Mouse (Mus musculus): ENCODE measurements around the gene Kcnk15. TPM values are rescaled to one million over a fixed set of nuclear protein-coding genes. Genes with fewer than 3 reads are reported as not detected.

Gene Kcnk15
- polyA plus RNA-seq, 1 experiment from 2014 or later: not detected

DNA sequence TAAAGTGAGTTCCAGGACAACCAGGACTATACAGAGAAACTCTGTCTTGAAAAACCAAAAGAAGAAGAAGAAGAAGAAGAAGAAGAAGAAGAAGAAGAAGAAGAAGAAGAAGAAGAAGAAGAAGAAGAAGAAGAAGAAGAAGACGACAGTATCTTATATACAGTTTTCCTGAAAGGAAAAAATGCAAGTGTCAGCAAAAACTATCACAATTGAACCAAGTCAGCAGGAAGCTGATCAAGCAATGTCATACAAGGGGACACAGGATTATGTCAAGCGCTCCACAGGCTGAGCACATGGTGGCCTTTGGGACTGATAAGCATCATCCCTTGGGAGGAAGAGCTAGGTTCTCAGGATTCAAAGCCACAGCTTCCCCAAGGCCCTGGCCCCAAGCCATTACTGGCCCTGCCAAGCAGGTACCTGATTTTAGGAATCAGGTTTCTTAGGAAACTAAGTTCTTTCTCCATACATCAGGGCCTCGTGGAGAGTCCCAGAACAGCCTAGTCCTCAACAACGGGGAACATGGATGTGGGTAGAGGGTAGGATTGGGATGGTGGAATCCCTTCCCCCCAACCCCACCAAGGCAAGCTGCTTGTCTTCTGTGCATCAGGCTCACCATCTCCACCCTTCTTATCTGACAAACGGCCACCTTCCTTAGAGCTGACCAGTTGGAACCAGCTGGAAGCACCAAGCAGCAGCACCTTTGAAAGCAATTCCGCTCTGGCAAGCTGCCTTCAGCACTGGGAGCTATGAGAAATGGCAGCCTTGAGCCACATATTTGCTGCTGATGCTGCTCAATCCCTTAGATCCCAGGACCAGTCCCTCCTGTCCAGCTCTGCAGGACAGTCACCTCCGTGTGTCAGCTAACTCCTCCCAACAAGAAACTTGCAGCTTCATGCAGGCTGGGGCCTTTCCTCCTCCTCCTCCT lies 40.3 kb downstream of the Kcnk15 start:
- no peak overlapping the region for H3K4me3 ChIP-seq (ENCODE audit: low read depth, low read length)
- H3K9ac ChIP-seq (ENCODE audit: low read length): no peak overlapping the region
- no peaks in the 10 kb centered on the region for H3K36me3 ChIP-seq (ENCODE audit: control insufficient read depth, insufficient read depth, low read length)
- no peaks in the 10 kb centered on the region for H3K27me3 ChIP-seq (ENCODE audit: control insufficient read depth, insufficient read depth, low read length)
- no peak for ATAC-seq (ENCODE audit: low FRiP score, low TSS enrichment)
- DNase-seq (ENCODE audit: low spot score): no peak
- H3K27ac ChIP-seq (replicated peaks): no peak overlapping the region
- TF ChIP-seq CTCF (IDR thresholded peaks at IDR 0.05; ENCODE audit: low read depth) (no peak), EP300 (optimal IDR thresholded peaks at IDR 0.05) (no peak)
- H3K9me3 ChIP-seq (ENCODE audit: control insufficient read depth, low read length): no peaks in the 10 kb centered on the region
- WGBS: 55% methylated on average over 7 of the region's 7 CpGs
- no peaks in the 10 kb centered on the region for H3K4me1 ChIP-seq (replicated peaks; ENCODE audit: control insufficient read depth, insufficient read depth)
- no peak overlapping the region for H3K4me2 ChIP-seq (replicated peaks; ENCODE audit: low read depth)

DNA sequence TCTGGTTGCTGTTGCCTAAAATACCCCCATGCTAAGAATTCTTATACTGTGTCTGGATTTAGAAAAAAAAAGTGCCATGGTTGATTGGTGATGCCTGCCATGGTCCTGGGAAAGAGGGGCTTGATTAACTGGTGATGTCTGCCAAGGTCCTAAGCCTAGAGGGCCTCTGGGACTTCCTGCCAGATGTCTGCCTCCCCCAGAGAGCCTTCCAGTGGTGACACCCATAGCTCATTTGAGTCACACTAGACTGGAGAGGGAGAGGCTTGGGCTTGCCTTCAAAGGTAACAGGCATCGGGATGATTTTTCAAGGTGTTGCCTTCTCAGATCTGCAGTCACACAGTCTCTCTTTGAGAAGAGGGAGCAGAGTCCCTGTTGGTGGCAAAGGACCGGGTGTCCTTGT lies 41.7 kb downstream of the Kcnk15 start:
- H3K9me3 ChIP-seq (ENCODE audit: control insufficient read depth, low read length): no peaks in the 10 kb centered on the region
- H3K4me2 ChIP-seq (replicated peaks; ENCODE audit: low read depth): no peak overlapping the region
- no peak overlapping the region for H3K4me3 ChIP-seq (ENCODE audit: low read depth, low read length)
- no peaks in the 10 kb centered on the region for H3K27me3 ChIP-seq (ENCODE audit: control insufficient read depth, insufficient read depth, low read length)
- no peaks in the 10 kb centered on the region for H3K36me3 ChIP-seq (ENCODE audit: control insufficient read depth, insufficient read depth, low read length)
- TF ChIP-seq EP300 (optimal IDR thresholded peaks at IDR 0.05): no peak
- no peak for TF ChIP-seq CTCF (IDR thresholded peaks at IDR 0.05; ENCODE audit: low read depth)
- 47% methylated on average over 2 of the region's 2 CpGs for WGBS
- DNase-seq (ENCODE audit: low spot score): no peak
- no peak overlapping the region for H3K27ac ChIP-seq (replicated peaks)
- no peak for ATAC-seq (ENCODE audit: low FRiP score, low TSS enrichment)
- no peak overlapping the region for H3K9ac ChIP-seq (ENCODE audit: low read length)
- no peaks in the 10 kb centered on the region for H3K4me1 ChIP-seq (replicated peaks; ENCODE audit: control insufficient read depth, insufficient read depth)

DNA sequence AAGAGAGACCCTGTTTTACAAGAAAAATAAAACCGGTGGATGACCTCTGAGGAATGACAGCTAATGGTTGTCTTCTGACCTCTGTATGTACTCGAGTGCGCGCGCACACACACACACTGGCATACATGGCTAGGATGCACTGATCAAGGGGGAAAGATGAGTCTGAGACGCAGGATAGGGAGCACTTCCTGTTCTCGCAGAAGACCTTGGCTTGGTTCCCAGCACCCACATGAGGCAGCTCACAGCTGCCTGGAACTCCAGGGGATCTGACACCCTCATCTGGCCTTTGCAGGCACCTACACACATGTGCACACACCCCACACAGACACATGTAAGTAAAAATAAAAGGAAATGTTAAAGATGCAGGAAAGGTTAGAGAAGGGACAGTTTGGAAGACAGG lies 43.6 kb downstream of the Kcnk15 start:
- no peaks in the 10 kb centered on the region for H3K9me3 ChIP-seq (ENCODE audit: control insufficient read depth, low read length)

DNA sequence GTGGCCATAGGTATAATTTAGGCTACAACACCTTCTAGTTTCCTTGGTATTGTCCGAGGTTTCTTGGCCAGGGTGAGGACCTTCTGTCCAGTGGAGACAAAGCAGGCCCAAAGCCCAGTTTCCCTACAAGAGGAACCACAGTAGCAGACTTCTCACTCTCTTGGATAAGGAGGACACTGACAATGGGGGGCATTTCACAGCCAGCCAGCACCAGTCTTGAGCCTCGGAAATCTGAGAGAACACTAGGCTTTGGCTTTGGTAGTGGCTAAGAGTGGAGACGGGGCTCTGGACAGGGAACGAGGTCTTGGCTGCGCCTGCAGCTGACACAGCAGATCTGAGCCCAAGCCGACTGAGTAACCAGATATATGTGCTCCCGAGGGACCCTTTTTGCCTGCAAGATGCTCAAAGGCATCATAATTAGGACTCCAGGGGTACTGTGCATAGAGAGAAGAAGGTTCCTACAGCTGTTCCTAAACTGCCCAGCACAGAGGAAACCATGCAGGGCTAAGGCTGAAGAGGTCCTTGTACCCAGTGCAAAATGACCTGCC lies 44.6 kb downstream of the Kcnk15 start:
- H3K9me3 ChIP-seq (ENCODE audit: control insufficient read depth, low read length): no peaks in the 10 kb centered on the region
- no peak for ATAC-seq (ENCODE audit: low FRiP score, low TSS enrichment)
- no peak overlapping the region for H3K9ac ChIP-seq (ENCODE audit: low read length)
- no peaks in the 10 kb centered on the region for H3K27me3 ChIP-seq (ENCODE audit: control insufficient read depth, insufficient read depth, low read length)
- no peak for TF ChIP-seq EP300 (optimal IDR thresholded peaks at IDR 0.05)
- 70% methylated on average over 7 of the region's 7 CpGs for WGBS
- no peak overlapping the region for H3K27ac ChIP-seq (replicated peaks)
- DNase-seq (ENCODE audit: low spot score): no peak
- H3K4me3 ChIP-seq (ENCODE audit: low read depth, low read length): no peak overlapping the region
- no peaks in the 10 kb centered on the region for H3K4me1 ChIP-seq (replicated peaks; ENCODE audit: control insufficient read depth, insufficient read depth)
- H3K36me3 ChIP-seq (ENCODE audit: control insufficient read depth, insufficient read depth, low read length): no peaks in the 10 kb centered on the region
- no peak overlapping the region for H3K4me2 ChIP-seq (replicated peaks; ENCODE audit: low read depth)

More for the DNA sequence above, 43.6 kb downstream of the Kcnk15 start:
- Histone ChIP-seq H3K9ac (ENCODE audit: low read length) (no peak overlapping the region), H3K27me3 (ENCODE audit: control insufficient read depth, insufficient read depth, low read length) (no peaks in the 10 kb centered on the region), H3K4me1 (replicated peaks; ENCODE audit: control insufficient read depth, insufficient read depth) (no peaks in the 10 kb centered on the region), H3K4me2 (replicated peaks; ENCODE audit: low read depth) (no peak overlapping the region), H3K4me3 (ENCODE audit: low read depth, low read length) (no peak overlapping the region), H3K27ac (replicated peaks) (no peak overlapping the region), H3K36me3 (ENCODE audit: control insufficient read depth, insufficient read depth, low read length) (no peaks in the 10 kb centered on the region)
- ATAC-seq (ENCODE audit: low FRiP score, low TSS enrichment): no peak
- DNase-seq (ENCODE audit: low spot score): no peak
- TF ChIP-seq CTCF (IDR thresholded peaks at IDR 0.05; ENCODE audit: low read depth) (no peak), EP300 (optimal IDR thresholded peaks at IDR 0.05) (no peak)
- 83% methylated on average over 7 of the region's 7 CpGs for WGBS

DNA sequence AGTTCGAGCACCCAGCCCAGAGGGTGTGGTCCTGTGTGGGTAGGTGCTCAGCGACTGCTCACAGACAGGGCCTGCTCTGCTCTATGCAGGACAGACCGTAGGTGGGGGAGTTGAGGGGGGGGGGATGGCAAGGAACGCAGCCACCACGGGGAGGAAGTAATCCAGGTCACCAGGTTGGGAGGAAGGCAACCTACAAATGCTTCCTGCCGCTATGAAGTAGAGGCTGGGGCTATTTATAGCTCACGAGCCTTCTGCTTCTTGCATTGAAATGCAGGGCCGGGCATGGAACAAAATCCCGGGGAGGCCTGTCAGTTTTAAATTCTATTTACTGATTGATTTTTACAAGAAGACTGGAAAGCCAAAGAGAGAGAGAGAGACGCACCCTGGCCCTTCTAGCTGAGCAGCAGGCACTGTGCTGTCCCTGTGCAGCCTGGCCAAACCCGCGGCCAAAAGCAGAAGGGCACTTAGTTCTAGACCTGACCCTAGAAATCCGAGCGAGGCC lies 46.5 kb downstream of the Kcnk15 start:
- H3K36me3 ChIP-seq (ENCODE audit: control insufficient read depth, insufficient read depth, low read length): no peaks in the 10 kb centered on the region
- 35% methylated on average over 14 of the region's 14 CpGs for WGBS
- DNase-seq (ENCODE audit: low spot score): no peak
- no peak for ATAC-seq (ENCODE audit: low FRiP score, low TSS enrichment)
- H3K4me1 ChIP-seq (replicated peaks; ENCODE audit: control insufficient read depth, insufficient read depth): no peaks in the 10 kb centered on the region
- no peaks in the 10 kb centered on the region for H3K9me3 ChIP-seq (ENCODE audit: control insufficient read depth, low read length)
- no peak for TF ChIP-seq CTCF (IDR thresholded peaks at IDR 0.05; ENCODE audit: low read depth)
- no peak for TF ChIP-seq EP300 (optimal IDR thresholded peaks at IDR 0.05)
- H3K27me3 ChIP-seq (ENCODE audit: control insufficient read depth, insufficient read depth, low read length): no peaks in the 10 kb centered on the region
- H3K9ac ChIP-seq (ENCODE audit: low read length): no peak overlapping the region
- no peak overlapping the region for H3K4me2 ChIP-seq (replicated peaks; ENCODE audit: low read depth)
- H3K27ac ChIP-seq (replicated peaks): no peak overlapping the region
- H3K4me3 ChIP-seq (ENCODE audit: low read depth, low read length): no peak overlapping the region

DNA sequence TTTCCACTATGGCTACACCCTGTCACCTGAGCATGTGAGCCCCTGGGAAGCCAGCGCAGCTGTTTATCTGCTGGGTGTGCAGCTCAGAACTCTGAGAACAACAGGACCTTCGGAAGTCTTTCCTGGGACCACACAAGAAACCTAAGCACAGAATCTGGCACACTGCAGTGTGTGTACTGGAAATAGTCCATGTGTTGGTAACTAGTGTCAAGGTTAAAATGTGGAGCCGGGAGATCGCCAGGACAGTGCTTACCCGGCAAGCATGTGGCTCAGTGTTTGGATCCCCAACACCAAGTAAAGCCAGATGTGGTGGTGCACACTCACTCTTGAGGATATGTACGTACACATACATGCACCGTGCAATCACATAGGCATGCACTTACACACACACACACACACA lies 47.6 kb downstream of the Kcnk15 start:
- DNase-seq (ENCODE audit: low spot score): no peak
- no peak for ATAC-seq (ENCODE audit: low FRiP score, low TSS enrichment)

More for the DNA sequence above, 47.6 kb downstream of the Kcnk15 start:
- Histone ChIP-seq H3K27ac (replicated peaks) (no peak overlapping the region), H3K4me1 (replicated peaks; ENCODE audit: control insufficient read depth, insufficient read depth) (no peaks in the 10 kb centered on the region), H3K9ac (ENCODE audit: low read length) (no peak overlapping the region), H3K4me3 (ENCODE audit: low read depth, low read length) (no peak overlapping the region), H3K36me3 (ENCODE audit: control insufficient read depth, insufficient read depth, low read length) (no peaks in the 10 kb centered on the region), H3K9me3 (ENCODE audit: control insufficient read depth, low read length) (no peaks in the 10 kb centered on the region), H3K4me2 (replicated peaks; ENCODE audit: low read depth) (no peak overlapping the region), H3K27me3 (ENCODE audit: control insufficient read depth, insufficient read depth, low read length) (no peaks in the 10 kb centered on the region)
- WGBS: 66% methylated on average over 7 of the region's 7 CpGs
- TF ChIP-seq CTCF (IDR thresholded peaks at IDR 0.05; ENCODE audit: low read depth): no peak
- no peak for TF ChIP-seq EP300 (optimal IDR thresholded peaks at IDR 0.05)

Data from stomach, postnatal 0 days (tissue).